Mouse (Mus musculus) spleen, postnatal 10 days (tissue): ENCODE data around the gene Isoc2a.

ENCODE experiments used
- DNase-seq, 2 experiments: peaks; one replicate each; pipeline ENCODE4 v3.0.0; 2021 to 2022; ENCODE audit warnings: low spot score in 2 of 2

Gene Isoc2a

GRCm38 (mm10) chr7:4940068-4940479, 63.1 kb downstream of the Isoc2a start:
- peak; percentile 78 to 90 for DNase-seq

DNA sequence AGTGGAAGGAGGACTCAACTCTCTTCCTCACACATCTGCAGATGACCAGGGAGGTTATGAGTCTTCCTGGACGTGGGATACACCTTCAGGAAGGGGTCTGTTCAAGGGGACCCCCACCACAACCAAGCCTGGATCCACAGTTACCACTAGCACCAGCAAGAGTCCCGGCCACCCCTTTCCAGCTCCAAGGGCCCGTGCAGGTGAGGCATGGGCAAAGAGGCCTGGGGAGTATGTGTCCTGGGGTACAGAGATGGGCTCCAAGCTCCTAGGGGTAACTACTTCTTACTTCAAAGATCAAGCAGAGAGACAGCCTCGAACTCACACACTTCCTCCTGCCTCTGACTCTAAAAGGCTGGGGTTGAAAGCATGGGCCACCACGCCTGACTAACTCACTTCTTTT, 65.7 kb downstream of the Isoc2a start:
- no peak for DNase-seq

GRCm38 (mm10) chr7:4943223-4943815, 66.4 kb downstream of the Isoc2a start:
- DNase-seq, result peak; percentile 88 to 93
